Mouse (Mus musculus) frontal cortex, postnatal 36 days (tissue): ENCODE data around the gene Tmem54.
A peak's percentile ranks its signal among the peaks of the same experiment; 100 is the strongest.

Experiments used
- DNase-seq, 2 experiments: peaks; one replicate each; pipeline ENCODE4 v3.0.0; 2022; ENCODE audit warnings: low spot score in 2 of 2

Gene Tmem54

GRCm38 (mm10) chr4:129097006-129097405 lies 8.3 kb upstream of the Tmem54 start:
- DNase-seq, result no peak

- no peak for DNase-seq
Measured at GRCm38 (mm10) chr4:129102133-129102829, 3.1 kb upstream of the Tmem54 start.

- DNase-seq, result no peak
Measured at GRCm38 (mm10) chr4:129106073-129106472, 725 bp downstream of the Tmem54 start.

GRCm38 (mm10) chr4:129107348-129107899 lies 2.1 kb downstream of the Tmem54 start:
- DNase-seq, result no peak

GRCm38 (mm10) chr4:129108624-129109023 lies 3.3 kb downstream of the Tmem54 start:
- no peak for DNase-seq

GRCm38 (mm10) chr4:129110804-129111203 lies 5.5 kb downstream of the Tmem54 start:
- no peak for DNase-seq

- no peak for DNase-seq
Measured at GRCm38 (mm10) chr4:129111350-129111749, 6.0 kb downstream of the Tmem54 start.

- DNase-seq, result no peak
Measured at GRCm38 (mm10) chr4:129112231-129112630, 6.9 kb downstream of the Tmem54 start.

- DNase-seq, result peak; percentile 82 to 89
Measured at GRCm38 (mm10) chr4:129113083-129113988, 8.0 kb downstream of the Tmem54 start.

- no peak for DNase-seq
Measured at GRCm38 (mm10) chr4:129116703-129117102, 11.4 kb downstream of the Tmem54 start.

GRCm38 (mm10) chr4:129117720-129118510 lies 12.6 kb downstream of the Tmem54 start:
- no peak for DNase-seq

GRCm38 (mm10) chr4:129119708-129120107 lies 14.4 kb downstream of the Tmem54 start:
- no peak for DNase-seq

- DNase-seq, result peak in 1 of 2 experiments; percentile 61
Measured at GRCm38 (mm10) chr4:129120520-129121445, 15.4 kb downstream of the Tmem54 start.

- DNase-seq, result peak in 1 of 2 experiments; percentile 5
Measured at GRCm38 (mm10) chr4:129121569-129122086, 16.3 kb downstream of the Tmem54 start, which contains the start of gene Hpca. Gene Hpca, minus strand, starts transcription at chr4:129122036.

- DNase-seq, result peak in 1 of 2 experiments; percentile 3
Measured at GRCm38 (mm10) chr4:129122107-129122506, 16.8 kb downstream of the Tmem54 start.

- DNase-seq, result no peak
Measured at GRCm38 (mm10) chr4:129122719-129123118, 17.4 kb downstream of the Tmem54 start.

- DNase-seq, result peak in 1 of 2 experiments; percentile 71
Measured at GRCm38 (mm10) chr4:129124652-129125146, 19.4 kb downstream of the Tmem54 start.

- DNase-seq, result no peak
Measured at GRCm38 (mm10) chr4:129125736-129126451, 20.5 kb downstream of the Tmem54 start.
